Mouse (Mus musculus): ENCODE data around the gene Smarce1. TPM values are rescaled to one million over a fixed set of nuclear protein-coding genes. Genes with fewer than 3 reads are reported as not detected.

The Smarce1 gene
- 102 and 126 TPM in 2 replicates for polyA plus RNA-seq (2015; fragmentation: Nextera tagmentation; extraction: Ambion mirVana)

DNA sequence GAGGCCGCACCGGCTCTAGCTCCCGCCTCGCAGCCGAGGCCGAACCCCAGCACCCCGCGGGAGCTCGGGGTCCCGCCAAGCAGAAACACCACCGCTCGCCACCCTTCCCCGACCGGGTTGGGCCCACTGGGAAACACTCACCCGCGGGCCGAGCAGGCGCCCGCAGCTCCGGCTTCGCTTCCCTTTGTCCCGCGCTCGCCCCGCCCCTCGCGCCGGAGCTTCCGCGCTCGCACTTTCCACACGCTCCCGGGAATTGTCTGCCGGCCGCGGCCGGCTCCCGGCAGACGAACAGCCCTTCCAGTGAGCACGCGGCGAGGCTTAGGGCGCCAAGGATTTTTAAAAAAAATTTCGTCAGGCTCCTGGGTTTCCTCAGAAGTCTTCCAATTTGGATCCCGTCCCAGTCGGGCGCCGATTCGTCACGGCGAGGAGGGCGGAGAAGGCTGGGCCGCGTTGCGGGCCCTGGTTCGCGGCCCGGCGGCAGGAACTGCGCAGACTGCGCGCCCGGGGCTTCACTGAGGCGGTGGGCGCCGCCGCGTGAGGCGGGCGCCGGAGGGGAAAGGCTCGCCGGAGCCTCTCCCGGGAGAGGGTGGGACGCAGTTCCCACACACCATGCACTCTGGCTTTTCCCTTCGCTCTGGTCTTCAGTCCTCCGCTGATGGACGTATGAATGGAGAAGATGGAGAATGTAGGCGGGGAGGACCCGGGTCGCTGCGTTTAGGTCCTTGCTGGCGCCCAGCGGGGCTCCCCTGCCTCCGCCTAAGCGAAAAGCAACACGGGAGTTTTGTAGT is at the start of gene Smarce1:
Smarce1 (minus strand) TSS at position 757 of the 788 bp plus-strand sequence.

DNA sequence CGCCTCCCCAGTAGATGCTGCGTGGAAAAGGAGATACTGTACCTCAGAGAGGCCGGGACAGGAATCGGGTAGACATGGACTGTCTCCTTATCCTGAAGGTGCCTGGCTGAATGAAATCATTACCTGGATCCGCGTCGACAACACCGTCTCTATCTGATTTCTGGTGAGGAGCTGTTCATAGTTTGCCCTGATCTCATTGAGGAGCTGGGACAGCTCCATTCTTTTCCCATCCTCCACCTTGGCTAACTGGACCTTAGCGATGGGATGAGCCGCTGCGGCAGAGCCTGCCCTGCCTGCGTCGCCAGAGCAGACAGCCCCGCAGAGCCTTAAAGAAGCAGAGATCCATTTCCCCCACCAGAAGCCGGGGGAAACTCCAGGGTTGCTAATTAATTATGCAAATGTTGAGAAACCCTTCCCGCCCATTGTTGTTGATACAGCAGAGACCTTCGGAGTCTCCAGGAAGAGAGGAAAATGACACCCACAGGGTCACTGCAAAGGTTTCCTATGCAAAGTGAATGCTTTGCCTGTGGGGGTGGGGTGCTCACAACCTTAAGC is 13.1 kb upstream of the Smarce1 start, which contains the start of gene Krt222:
Krt222 (minus strand) TSS at position 266 of the 555 bp plus-strand sequence.

Other genes with a start within 250 kb of the Smarce1 start
- gene Gjd3, start 248.0 kb downstream of the Smarce1 start, polyA plus RNA-seq (2015; fragmentation: Nextera tagmentation; extraction: Ambion mirVana), result 0.65 and 1.4 TPM in 2 replicates
- gene Top2a, start 206.8 kb downstream of the Smarce1 start, polyA plus RNA-seq (2015; fragmentation: Nextera tagmentation; extraction: Ambion mirVana), result 45.7 and 47.9 TPM in 2 replicates
- 292 and 320 TPM in 2 replicates for gene Igfbp4, start 189.8 kb downstream of the Smarce1 start, polyA plus RNA-seq (2015; fragmentation: Nextera tagmentation; extraction: Ambion mirVana)
- 0.26 and 0.30 TPM in 2 replicates for gene Tns4, start 141.7 kb downstream of the Smarce1 start, polyA plus RNA-seq (2015; fragmentation: Nextera tagmentation; extraction: Ambion mirVana)
- 0.16 and 0.32 TPM in 2 replicates for gene Ccr7, start 75.9 kb downstream of the Smarce1 start, polyA plus RNA-seq (2015; fragmentation: Nextera tagmentation; extraction: Ambion mirVana)
- 1.3 and 1.7 TPM in 2 replicates for gene Krt222, start 13.1 kb upstream of the Smarce1 start, polyA plus RNA-seq (2015; fragmentation: Nextera tagmentation; extraction: Ambion mirVana)
- not detected in 2 replicates for gene Krt24, start 54.2 kb upstream of the Smarce1 start, polyA plus RNA-seq (2015; fragmentation: Nextera tagmentation; extraction: Ambion mirVana)
- not detected in 2 replicates for gene Krt25, start 91.9 kb upstream of the Smarce1 start, polyA plus RNA-seq (2015; fragmentation: Nextera tagmentation; extraction: Ambion mirVana)
- not detected in 2 replicates for gene Krt26, start 106.9 kb upstream of the Smarce1 start, polyA plus RNA-seq (2015; fragmentation: Nextera tagmentation; extraction: Ambion mirVana)
- not detected in 2 replicates for gene Krt27, start 120.1 kb upstream of the Smarce1 start, polyA plus RNA-seq (2015; fragmentation: Nextera tagmentation; extraction: Ambion mirVana)
- gene Krt28, start 143.9 kb upstream of the Smarce1 start, polyA plus RNA-seq (2015; fragmentation: Nextera tagmentation; extraction: Ambion mirVana), result 0.08 and 0.14 TPM in 2 replicates
- 34.8 and 42.7 TPM in 2 replicates for gene Krt10, start 158.3 kb upstream of the Smarce1 start, polyA plus RNA-seq (2015; fragmentation: Nextera tagmentation; extraction: Ambion mirVana)
- not detected in 2 replicates for gene Krt12, start 191.2 kb upstream of the Smarce1 start, polyA plus RNA-seq (2015; fragmentation: Nextera tagmentation; extraction: Ambion mirVana)
- 1.3 and 3.1 TPM in 2 replicates for gene Krt20, start 207.1 kb upstream of the Smarce1 start, polyA plus RNA-seq (2015; fragmentation: Nextera tagmentation; extraction: Ambion mirVana)